Mouse (Mus musculus) heart, embryonic 16.5 days (tissue): ENCODE data around the gene Pebp1. TPM values are rescaled to one million over a fixed set of nuclear protein-coding genes. Genes with fewer than 3 reads are reported as not detected.
"Not testable (repeated sequence)": the region's sequence is repeated elsewhere in the genome, so short reads cannot be mapped to it uniquely, and the experiment has no call there.

Experiments used
- ATAC-seq: fragments of 200-750 bp; cut with Nextera tagmentation; replicated peaks from 2 replicates; pipeline ENCODE4 v1.8.0; 2017; ENCODE audit warnings: moderate number of reproducible peaks; ENCODE audit not compliant: insufficient read depth, low FRiP score; ENCODE audit errors: extremely low read depth
- H3K27ac ChIP-seq: fragments of 300-500 bp; sonication (generic); 2 replicates; pipeline ENCODE4 v1.5.1; 2014; ENCODE audit warnings: mild to moderate bottlenecking, low read length, control low read depth, moderate library complexity
- H3K27me3 ChIP-seq: fragments of 300-500 bp; sonication (generic); 2 replicates; pipeline ENCODE4 v1.6.1; 2014; ENCODE audit warnings: low read length, mixed read lengths; ENCODE audit not compliant: control insufficient read depth, insufficient read depth
- H3K36me3 ChIP-seq: fragments of 300-500 bp; sonication (generic); 2 replicates; pipeline ENCODE4 v1.6.1; 2014; ENCODE audit not compliant: control insufficient read depth, insufficient read depth
- H3K4me1 ChIP-seq: fragments of 300-500 bp; sonication (generic); 2 replicates; pipeline ENCODE4 v1.6.1; 2014; ENCODE audit warnings: low read length, mixed read lengths; ENCODE audit not compliant: control insufficient read depth, insufficient read depth
- H3K4me2 ChIP-seq: fragments of 300-500 bp; sonication (generic); 2 replicates; pipeline ENCODE4 v1.6.1; 2014; ENCODE audit warnings: low read depth, mild to moderate bottlenecking, control low read depth, low read length
- H3K4me3 ChIP-seq: fragments of 300-500 bp; sonication (generic); 2 replicates; pipeline ENCODE4 v1.5.1; 2014; ENCODE audit warnings: mild to moderate bottlenecking, control low read depth, low read length
- H3K9ac ChIP-seq: fragments of 300-500 bp; sonication (generic); 2 replicates; pipeline ENCODE4 v1.6.1; 2014; ENCODE audit warnings: low read length, control low read depth
- H3K9me3 ChIP-seq: fragments of 300-500 bp; sonication (generic); replicated peaks from 2 replicates; pipeline ENCODE4 v1.6.1; 2016; ENCODE audit warnings: low read length; ENCODE audit not compliant: control insufficient read depth
- WGBS: fragments of 180-500 bp; shearing (Covaris S2); extraction: QIAGEN DNeasy Blood & Tissue Kit; methylation state at CpG from one replicate; pipeline ENCODE4 v1.1.7; 2014; 5-methylcytosine and 5-hydroxymethylcytosine counted together
- polyA plus RNA-seq: library from polyadenylated mRNA; unstranded; fragments of >200 nt; fragmentation: Nextera tagmentation; extraction: Ambion mirVana; gene quantifications from 2 replicates; pipeline ENCODE4 v1.2.1, GENCODE M21; 2015

Gene Pebp1
- polyA plus RNA-seq, 1 experiment from 2014 or later, result 599 TPM

- no peaks in the 10 kb centered on the region for H3K36me3 ChIP-seq
- no peak overlapping the region for H3K4me2 ChIP-seq
- H3K9me3 ChIP-seq, result 0 out of 2 replicates have a peak, but pooled peaks cover 2% of the 10 kb centered on the region
- no peak overlapping the region for H3K4me3 ChIP-seq
- 26% methylated on average over 11 of the region's 11 CpGs for WGBS
- peaks cover 5% of the 10 kb centered on the region for H3K4me1 ChIP-seq
- ATAC-seq, result 0 out of 2 replicates have a peak, but pooled peaks have one; percentile 26
- no peaks in the 10 kb centered on the region for H3K27me3 ChIP-seq
- no peak overlapping the region for H3K9ac ChIP-seq
- H3K27ac ChIP-seq, result no peak overlapping the region
Measured at GRCm38 (mm10) chr5:117307699-117308098, 20.3 kb upstream of the Pebp1 start.

GRCm38 (mm10) chr5:117306826-117307225 lies 19.4 kb upstream of the Pebp1 start:
- H3K9ac ChIP-seq, result no peak overlapping the region
- peaks cover 5% of the 10 kb centered on the region for H3K4me1 ChIP-seq
- ATAC-seq, result no peak
- H3K27ac ChIP-seq, result no peak overlapping the region
- H3K27me3 ChIP-seq, result no peaks in the 10 kb centered on the region
- no peak overlapping the region for H3K4me2 ChIP-seq
- 89% methylated on average over 2 of the region's 2 CpGs for WGBS
- 0 out of 2 replicates have a peak, but pooled peaks cover 2% of the 10 kb centered on the region for H3K9me3 ChIP-seq
- H3K36me3 ChIP-seq, result no peaks in the 10 kb centered on the region
- no peak overlapping the region for H3K4me3 ChIP-seq

GRCm38 (mm10) chr5:117305754-117306153 lies 18.3 kb upstream of the Pebp1 start:
- no peak overlapping the region for H3K27ac ChIP-seq
- no peaks in the 10 kb centered on the region for H3K27me3 ChIP-seq
- H3K9me3 ChIP-seq, result 0 out of 2 replicates have a peak, but pooled peaks cover 2% of the 10 kb centered on the region
- ATAC-seq, result no peak
- H3K4me1 ChIP-seq, result peaks cover 5% of the 10 kb centered on the region
- no peak overlapping the region for H3K4me3 ChIP-seq
- no peaks in the 10 kb centered on the region for H3K36me3 ChIP-seq
- no peak overlapping the region for H3K4me2 ChIP-seq
- WGBS, result 86% methylated on average over 5 of the region's 5 CpGs
- H3K9ac ChIP-seq, result no peak overlapping the region

GRCm38 (mm10) chr5:117304947-117305346 lies 17.5 kb upstream of the Pebp1 start:
- H3K4me1 ChIP-seq, result peaks cover 5% of the 10 kb centered on the region
- WGBS, result 70% methylated on average over 7 of the region's 7 CpGs
- H3K27me3 ChIP-seq, result no peaks in the 10 kb centered on the region
- H3K4me3 ChIP-seq, result no peak overlapping the region
- H3K4me2 ChIP-seq, result no peak overlapping the region
- H3K36me3 ChIP-seq, result no peaks in the 10 kb centered on the region
- no peak overlapping the region for H3K27ac ChIP-seq
- no peak for ATAC-seq
- H3K9me3 ChIP-seq, result 0 out of 2 replicates have a peak, but pooled peaks cover 2% of the 10 kb centered on the region
- H3K9ac ChIP-seq, result no peak overlapping the region

- Histone ChIP-seq H3K4me2 (no peak overlapping the region), H3K36me3 (no peaks in the 10 kb centered on the region), H3K9ac (no peak overlapping the region), H3K27me3 (no peaks in the 10 kb centered on the region), H3K27ac (no peak overlapping the region), H3K4me1 (peaks cover 5% of the 10 kb centered on the region), H3K4me3 (no peak overlapping the region), H3K9me3 (0 out of 2 replicates have a peak, but pooled peaks cover 2% of the 10 kb centered on the region)
- WGBS, result 40% methylated on average over 18 of the region's 18 CpGs
- no peak for ATAC-seq
Measured at GRCm38 (mm10) chr5:117303691-117304579, 16.5 kb upstream of the Pebp1 start.

GRCm38 (mm10) chr5:117302899-117303298 lies 15.5 kb upstream of the Pebp1 start:
- Histone ChIP-seq H3K9ac (0 out of 2 replicates have a peak overlapping the region, but pooled peaks have one; percentile 16), H3K9me3 (0 out of 2 replicates have a peak, but pooled peaks cover 2% of the 10 kb centered on the region), H3K27me3 (no peaks in the 10 kb centered on the region), H3K4me1 (peaks cover 5% of the 10 kb centered on the region), H3K36me3 (no peaks in the 10 kb centered on the region), H3K4me3 (no peak overlapping the region), H3K4me2 (no peak overlapping the region), H3K27ac (no peak overlapping the region)
- ATAC-seq, result no peak
- WGBS, result 55% methylated on average over 3 of the region's 3 CpGs

GRCm38 (mm10) chr5:117295011-117295410 lies 7.6 kb upstream of the Pebp1 start:
- no peak overlapping the region for H3K4me2 ChIP-seq
- H3K36me3 ChIP-seq, result no peaks in the 10 kb centered on the region
- 90% methylated on average over 8 of the region's 8 CpGs for WGBS
- H3K9me3 ChIP-seq, result 0 out of 2 replicates have a peak, but pooled peaks cover 5% of the 10 kb centered on the region
- H3K4me3 ChIP-seq, result no peak overlapping the region
- no peaks in the 10 kb centered on the region for H3K4me1 ChIP-seq
- H3K27me3 ChIP-seq, result no peaks in the 10 kb centered on the region
- H3K27ac ChIP-seq, result no peak overlapping the region
- no peak overlapping the region for H3K9ac ChIP-seq
- no peak for ATAC-seq

- H3K4me2 ChIP-seq, H3K9me3 ChIP-seq, H3K36me3 ChIP-seq, H3K9ac ChIP-seq, H3K27ac ChIP-seq, H3K4me1 ChIP-seq, H3K27me3 ChIP-seq, H3K4me3 ChIP-seq, ATAC-seq: not testable (repeated sequence)
- 80% methylated on average over 3 of the region's 3 CpGs for WGBS
Measured at GRCm38 (mm10) chr5:117293776-117294175, 6.4 kb upstream of the Pebp1 start.

- Histone ChIP-seq H3K27me3 (no peaks in the 10 kb centered on the region), H3K9me3 (0 out of 2 replicates have a peak, but pooled peaks cover 6% of the 10 kb centered on the region), H3K4me3 (no peak overlapping the region), H3K9ac (no peak overlapping the region), H3K36me3 (no peaks in the 10 kb centered on the region), H3K27ac (no peak overlapping the region), H3K4me1 (peaks cover 7% of the 10 kb centered on the region), H3K4me2 (no peak overlapping the region)
- WGBS, result 65% methylated on average over 6 of the region's 6 CpGs
- ATAC-seq, result no peak
Measured at GRCm38 (mm10) chr5:117292547-117292946, 5.1 kb upstream of the Pebp1 start.
